In the genomic region with DNA sequence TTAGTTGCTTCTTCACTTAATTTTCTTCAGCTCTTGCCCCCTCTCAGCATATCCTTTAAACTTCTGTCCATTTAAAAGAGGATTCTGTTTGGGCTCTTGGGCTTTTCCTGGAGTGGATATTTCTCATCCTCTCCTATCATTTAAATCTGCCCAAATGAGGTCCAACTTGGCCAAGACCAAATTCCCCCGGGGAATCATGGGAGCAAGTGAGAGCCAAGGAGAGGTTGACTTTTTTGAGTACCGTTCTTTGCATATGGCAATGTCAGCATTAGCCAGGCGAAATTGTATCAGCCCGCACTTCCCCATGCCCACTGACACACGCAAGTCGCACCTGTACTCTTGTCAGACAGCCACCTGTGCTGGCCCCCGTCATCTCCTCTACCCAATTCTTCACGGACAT, we compare ENCODE assay signal across 27 mouse cellular contexts. TPM values are rescaled to one million over a fixed set of nuclear protein-coding genes. Genes with fewer than 3 reads are reported as not detected.
DNase-seq lines count a peak whose midpoint lies in the region; ATAC-seq lines count a peak whose summit lies in the region.
"Had no signal": no experiment of that assay in that cellular context is flagged by ENCODE, and none has a peak within 500 bp of the region (broad histone marks: within the 10 kb centered on the region; RNA-seq: fewer than 3 reads in every experiment).

No protein-coding gene starts in this region.

- intact Hi-C loops in left cerebral cortex, postnatal 4 days (cut with DNase I), result no loop called here
- intact Hi-C loops in left cerebral cortex, postnatal 14 days (cut with DNase I), result no loop called here

- H3K4me2 ChIP-seq in hindbrain, embryonic 14.5 days (replicated peaks), result no peak overlapping the region
- H3K4me2 ChIP-seq in hindbrain, embryonic 11.5 days (replicated peaks; ENCODE audit: low read depth, low read length), result no peak overlapping the region

- H3K9me3 ChIP-seq in hindbrain, embryonic 14.5 days (ENCODE audit: control insufficient read depth, low read length), result no peaks in the 10 kb centered on the region
- no peaks in the 10 kb centered on the region for H3K9me3 ChIP-seq in hindbrain, embryonic 11.5 days (ENCODE audit: control insufficient read depth, low read length)
- H3K9me3 ChIP-seq: G1E had no signal

- ATAC-seq in hindbrain, embryonic 14.5 days (ENCODE audit: low FRiP score), result no peak
- no peak for ATAC-seq in hindbrain, embryonic 11.5 days (ENCODE audit: low FRiP score)
- ATAC-seq: activated CD4-positive, CD25-positive, alpha-beta regulatory T cell, adult 4 months; CD4-positive, CD25-positive, alpha-beta regulatory T cell, adult 4 months; Patski had no signal

- DNase-seq in cerebellum, postnatal 10 days, result peak; percentile 58 to 60
- DNase-seq in cerebellum, adult 9-11 months, result no peak
- no peak for DNase-seq in hindbrain, embryonic 14.5 days (ENCODE audit: low spot score)
- no peak for DNase-seq in hindbrain, embryonic 11.5 days (ENCODE audit: low spot score)
- DNase-seq in left cerebral cortex, postnatal 4 days, result peak; percentile 37
- DNase-seq in left cerebral cortex, postnatal 14 days (ENCODE audit: low spot score in 2 of 2), result no peak
- peak; percentile 36 for DNase-seq in adipocyte (ENCODE audit: low spot score)
- DNase-seq in left cerebral cortex, adult 11 months (ENCODE audit: low spot score), result no peak
- DNase-seq: adrenal gland, postnatal 10 days; adrenal gland, postnatal 25 days; B cell, adult 2 months; cerebellum, adult 11 months; cerebellum, adult 11-12 months; cerebellum, adult 18-20 months had no signal

- no peak overlapping the region for H3K4me3 ChIP-seq in hindbrain, embryonic 14.5 days (replicated peaks; ENCODE audit: low read length)
- H3K4me3 ChIP-seq in hindbrain, embryonic 11.5 days (ENCODE audit: low read depth, low read length), result no peak overlapping the region

- H3K27me3 ChIP-seq in hindbrain, embryonic 14.5 days (ENCODE audit: control insufficient read depth, insufficient read depth, low read length), result no peaks in the 10 kb centered on the region
- no peaks in the 10 kb centered on the region for H3K27me3 ChIP-seq in hindbrain, embryonic 11.5 days (ENCODE audit: control insufficient read depth, insufficient read depth, low read length)
- H3K27me3 ChIP-seq: CH12.LX, Patski had no signal

- peaks cover 20% of the 10 kb centered on the region for H3K4me1 ChIP-seq in hindbrain, embryonic 14.5 days (replicated peaks; ENCODE audit: control insufficient read depth, insufficient read depth, low read length)
- peaks cover 6% of the 10 kb centered on the region; the same call in 1 of the 2 replicates for H3K4me1 ChIP-seq in hindbrain, embryonic 11.5 days (replicated peaks; ENCODE audit: control insufficient read depth, insufficient read depth, low read length)

- peak overlapping the region; percentile 5; the same call in 1 of the 2 replicates for H3K27ac ChIP-seq in hindbrain, embryonic 14.5 days
- H3K27ac ChIP-seq in hindbrain, embryonic 11.5 days (ENCODE audit: low read depth, low read length), result no peak overlapping the region

- no peak overlapping the region for H3K9ac ChIP-seq in hindbrain, embryonic 14.5 days
- no peak overlapping the region for H3K9ac ChIP-seq in hindbrain, embryonic 11.5 days (ENCODE audit: low read depth, low read length)

- no peaks in the 10 kb centered on the region for H3K36me3 ChIP-seq in hindbrain, embryonic 14.5 days (replicated peaks; ENCODE audit: control insufficient read depth, insufficient read depth)
- H3K36me3 ChIP-seq in hindbrain, embryonic 11.5 days (ENCODE audit: control insufficient read depth, insufficient read depth, low read length), result no peaks in the 10 kb centered on the region
- H3K36me3 ChIP-seq: G1E had no signal

- 89% methylated on average over 8 of the region's 8 CpGs for WGBS in hindbrain, embryonic 14.5 days
- 93% methylated on average over 8 of the region's 8 CpGs for WGBS in hindbrain, embryonic 11.5 days

RNA-seq across cellular contexts. Expression of gene Ccdc182, which starts 37.9 kb away (rescaled TPM):
- 0.37 TPM in 1 of 2 replicates, not detected in the other for polyA plus RNA-seq in hindbrain, embryonic 14.5 days (2014; fragmentation: Nextera tagmentation; extraction: Ambion mirVana)
- polyA plus RNA-seq in hindbrain, embryonic 11.5 days (2014; fragmentation: Nextera tagmentation; extraction: Ambion mirVana), result 9.8 and 10.0 TPM in 2 replicates
- total RNA-seq in left cerebral cortex, postnatal 4 days (2021), result not detected
- total RNA-seq in left cerebral cortex, postnatal 14 days (2021), result not detected
- total RNA-seq: adrenal gland, adult 18-20 months; adrenal gland, adult 2 months; adrenal gland, postnatal 10 days; adrenal gland, postnatal 14 days; adrenal gland, postnatal 25 days; adrenal gland, postnatal 36 days; adrenal gland, postnatal 4 days; CH12.LX; ES-E14; G1E; MEL had no signal
- polyA plus RNA-seq: activated CD4-positive, CD25-positive, alpha-beta regulatory T cell, adult 4 months; adrenal gland, adult 2 months; C2C12; CD4-positive, CD25-positive, alpha-beta regulatory T cell, adult 4 months; G1E; Patski had no signal

Comparison
In these comparisons a context has a peak if more than half of its experiments do, and no peak if none do; other contexts are left out.
1. DNase-seq: peak in cerebellum, postnatal 10 days (2 of 2), left cerebral cortex, postnatal 4 days (single experiment) and adipocyte (single experiment); none in cerebellum, adult 9-11 months (single experiment), hindbrain, embryonic 14.5 days (single experiment), hindbrain, embryonic 11.5 days (single experiment), left cerebral cortex, postnatal 14 days (0 of 2) and left cerebral cortex, adult 11 months (single experiment).